Mouse (Mus musculus): ENCODE data around the gene Rnf145.

- TF ChIP-seq CTCF (IDR thresholded peaks at IDR 0.05; ENCODE audit: low read depth): no peak
- TF ChIP-seq EP300 (IDR thresholded peaks at IDR 0.05; ENCODE audit: low read depth): no peak
Observed at GRCm38 (mm10) chr11:44526654-44527263, 8.0 kb downstream of the Rnf145 start.

All from liver, embryonic 14.5 days (tissue).